Mouse (Mus musculus) midbrain, embryonic 13.5 days (tissue): ENCODE results near the gene Rab7b. TPM values are rescaled to one million over a fixed set of nuclear protein-coding genes. Genes with fewer than 3 reads are reported as not detected.
A peak's percentile ranks its signal among the peaks of the same experiment; 100 is the strongest.

Experiments used
- ATAC-seq: fragments of 200-750 bp; cut with Nextera tagmentation; 2 replicates; pipeline ENCODE4 v1.8.0; 2017; ENCODE audit warnings: mild to moderate bottlenecking, moderate TSS enrichment, moderate library complexity
- H3K27ac ChIP-seq: fragments of 300-500 bp; sonication (generic); 2 replicates; pipeline ENCODE4 v1.5.1; 2015; ENCODE audit warnings: inconsistent platforms, mild to moderate bottlenecking, moderate library complexity
- H3K27me3 ChIP-seq: fragments of 300-500 bp; sonication (generic); 2 replicates; pipeline ENCODE4 v1.6.1; 2015; ENCODE audit warnings: mild to moderate bottlenecking, inconsistent platforms
- H3K36me3 ChIP-seq: fragments of 300-500 bp; sonication (generic); 2 replicates; pipeline ENCODE4 v1.6.1; 2015; ENCODE audit warnings: mild to moderate bottlenecking, inconsistent platforms
- H3K4me1 ChIP-seq: fragments of 300-500 bp; sonication (generic); replicated peaks from 2 replicates; pipeline ENCODE4 v1.6.1; 2015; ENCODE audit warnings: inconsistent platforms
- H3K4me2 ChIP-seq: fragments of 300-500 bp; sonication (generic); replicated peaks from 2 replicates; pipeline ENCODE4 v1.6.1; 2015; ENCODE audit warnings: moderate library complexity, mild to moderate bottlenecking, inconsistent platforms
- H3K4me3 ChIP-seq: fragments of 300-500 bp; sonication (generic); replicated peaks from 2 replicates; pipeline ENCODE4 v1.5.1; 2015; ENCODE audit warnings: mild to moderate bottlenecking, inconsistent platforms
- H3K9ac ChIP-seq: fragments of 300-500 bp; sonication (generic); replicated peaks from 2 replicates; pipeline ENCODE4 v1.6.1; 2015; ENCODE audit warnings: mild to moderate bottlenecking, inconsistent platforms
- H3K9me3 ChIP-seq: fragments of 300-500 bp; sonication (generic); 2 replicates; pipeline ENCODE4 v1.6.1; 2016; ENCODE audit warnings: mild to moderate bottlenecking, inconsistent platforms
- WGBS: fragments of 180-500 bp; shearing (Covaris S2); methylation state at CpG from one replicate; pipeline ENCODE4 v1.1.7; 2015; 5-methylcytosine and 5-hydroxymethylcytosine counted together
- polyA plus RNA-seq: library from polyadenylated mRNA; unstranded; fragments of >200 nt; fragmentation: Nextera tagmentation; extraction: Ambion mirVana; gene quantifications from 2 replicates; pipeline ENCODE4 v1.2.1, GENCODE M21; 2015

Gene Rab7b
- polyA plus RNA-seq, 1 experiment from 2014 or later, result 1.1 TPM

DNA sequence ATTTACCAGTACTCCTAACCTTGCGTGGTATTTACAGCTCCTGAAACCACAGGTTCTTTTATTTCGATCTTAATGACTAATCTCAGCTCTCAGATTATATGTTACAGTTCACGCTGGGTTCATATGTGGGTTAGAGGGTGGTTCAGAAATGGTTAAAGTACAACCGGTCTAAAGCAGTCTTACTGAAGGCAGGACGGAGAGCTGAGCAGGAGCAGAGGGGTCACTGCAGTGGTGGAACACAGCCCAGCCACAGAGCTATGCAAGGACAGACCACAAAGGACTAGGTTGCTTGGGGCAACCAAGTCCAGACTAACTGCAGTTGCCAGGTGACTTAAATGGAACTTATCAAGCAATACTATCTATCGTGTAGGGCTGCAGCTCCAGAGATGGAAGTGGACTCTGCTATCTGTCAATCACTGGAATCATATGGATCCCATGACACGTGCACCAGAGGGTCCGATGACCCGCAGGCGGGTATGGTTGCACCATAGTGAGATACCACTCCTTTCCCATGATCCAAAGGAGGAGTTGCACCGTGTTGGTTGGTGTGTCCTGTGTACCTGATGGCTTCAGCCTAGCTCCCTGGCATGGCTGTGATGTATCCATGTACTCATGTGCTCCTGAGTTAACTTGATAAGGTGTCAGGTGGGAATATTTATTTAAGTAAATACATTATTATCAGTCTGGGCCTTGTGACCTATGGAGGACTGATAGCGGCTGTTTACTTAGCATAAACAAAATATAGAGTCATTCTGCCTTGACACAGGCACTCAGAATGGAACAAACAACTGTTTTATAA lies 42.3 kb downstream of the Rab7b start:
- 86% methylated on average over 12 of the region's 12 CpGs for WGBS
- Histone ChIP-seq H3K4me3 (no peak overlapping the region), H3K9me3 (no peaks in the 10 kb centered on the region), H3K36me3 (no peaks in the 10 kb centered on the region), H3K27me3 (no peaks in the 10 kb centered on the region), H3K27ac (no peak overlapping the region), H3K9ac (no peak overlapping the region), H3K4me2 (no peak overlapping the region), H3K4me1 (no peaks in the 10 kb centered on the region)
- no peak for ATAC-seq

DNA sequence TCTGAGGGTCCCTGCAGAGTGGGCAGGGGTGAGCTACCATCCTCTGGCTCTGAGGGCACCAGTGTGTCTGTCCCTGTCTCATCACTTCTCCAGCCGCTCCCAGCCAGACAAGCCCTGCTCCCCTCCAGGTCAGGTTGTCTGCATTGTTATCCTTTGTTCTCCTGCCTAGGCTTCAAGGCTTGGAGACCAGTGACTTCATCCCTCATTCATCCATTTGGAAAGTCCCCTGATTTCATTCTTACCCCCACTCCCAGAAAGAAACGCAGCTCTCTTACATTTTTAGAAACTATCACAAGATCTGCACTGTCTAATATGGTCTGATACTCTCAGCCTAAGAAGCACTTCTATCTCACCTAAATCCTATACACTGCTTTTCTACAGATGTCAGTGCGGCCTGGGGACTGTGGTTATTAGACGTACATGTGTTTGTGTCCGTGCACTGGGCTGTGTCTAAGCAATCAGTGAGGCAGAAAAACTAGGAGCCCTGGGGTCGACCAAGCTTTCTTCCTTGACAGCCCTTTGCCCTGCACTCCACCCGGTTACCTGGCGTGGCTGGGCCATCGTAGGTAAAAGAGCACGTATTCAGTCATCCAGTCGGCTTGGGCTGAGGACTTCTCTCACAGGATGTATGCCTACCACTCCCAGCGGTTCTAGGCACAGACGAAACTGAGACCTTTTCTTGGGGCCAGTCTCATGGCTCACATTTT lies 45.1 kb downstream of the Rab7b start:
- Histone ChIP-seq H3K27me3 (no peaks in the 10 kb centered on the region), H3K27ac (no peak overlapping the region), H3K4me1 (no peaks in the 10 kb centered on the region), H3K4me3 (no peak overlapping the region), H3K36me3 (no peaks in the 10 kb centered on the region), H3K4me2 (no peak overlapping the region), H3K9ac (no peak overlapping the region), H3K9me3 (no peaks in the 10 kb centered on the region)
- ATAC-seq, result no peak
- WGBS, result 39% methylated on average over 13 of the region's 13 CpGs

DNA sequence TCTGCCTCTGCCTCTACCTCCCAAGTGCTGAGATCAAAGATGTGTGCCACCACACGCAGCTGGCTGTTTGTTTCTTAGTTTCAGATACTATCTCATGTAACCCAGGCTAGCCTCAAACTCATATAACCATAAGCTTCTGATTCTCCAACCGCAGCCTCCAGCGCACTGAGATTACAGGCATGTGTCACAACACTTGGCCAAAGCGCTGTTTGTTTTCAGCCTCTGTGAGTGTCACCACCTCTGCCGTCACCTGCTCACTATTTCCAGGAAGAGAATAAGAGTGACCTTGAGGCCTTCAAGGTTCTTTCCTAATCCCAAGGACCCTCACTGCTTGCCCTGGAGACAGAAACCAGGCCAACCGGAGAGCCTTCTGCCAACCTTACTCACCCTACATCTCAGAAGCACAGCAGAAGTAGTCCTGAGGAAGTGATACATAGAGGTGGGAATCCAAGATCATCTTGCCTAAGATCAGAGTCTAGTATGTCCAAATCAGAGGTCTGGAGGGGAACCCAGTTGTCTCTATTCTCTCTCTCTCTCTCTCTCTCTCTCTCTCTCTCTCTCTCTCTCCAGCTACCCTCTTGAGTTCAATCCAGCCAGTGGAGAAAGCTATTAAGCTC lies 46.3 kb downstream of the Rab7b start:
- H3K9me3 ChIP-seq, result no peaks in the 10 kb centered on the region

DNA sequence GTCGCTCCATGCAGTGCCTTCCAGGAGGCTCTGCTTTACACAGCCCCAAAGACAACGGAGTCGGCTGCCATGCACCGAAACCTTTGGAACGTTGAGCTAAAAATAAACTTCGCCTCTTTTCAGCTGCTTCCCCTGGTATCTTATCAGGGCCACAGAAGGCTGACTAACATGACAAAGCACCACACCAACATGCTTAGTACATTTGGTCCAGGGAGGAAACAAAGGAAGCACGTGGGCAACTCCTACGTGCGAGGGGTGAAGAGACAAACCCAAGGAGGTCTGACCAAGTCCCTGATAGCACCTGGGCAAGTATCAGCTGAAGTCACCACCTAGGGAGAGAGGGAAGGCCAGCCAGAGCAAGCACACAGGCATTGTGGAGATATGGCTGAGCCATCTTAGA lies 48.0 kb downstream of the Rab7b start:
- Histone ChIP-seq H3K4me1 (no peaks in the 10 kb centered on the region), H3K4me2 (no peak overlapping the region), H3K9ac (no peak overlapping the region), H3K36me3 (no peaks in the 10 kb centered on the region), H3K27me3 (no peaks in the 10 kb centered on the region), H3K9me3 (no peaks in the 10 kb centered on the region), H3K27ac (no peak overlapping the region), H3K4me3 (no peak overlapping the region)
- 92% methylated on average over 9 of the region's 9 CpGs for WGBS
- ATAC-seq, result no peak

More for the DNA sequence above, 46.3 kb downstream of the Rab7b start:
- no peak for ATAC-seq
- H3K9ac ChIP-seq, result no peak overlapping the region
- H3K4me1 ChIP-seq, result no peaks in the 10 kb centered on the region
- no peak overlapping the region for H3K27ac ChIP-seq
- no peak overlapping the region for H3K4me2 ChIP-seq
- 96% methylated on average over 6 of the region's 6 CpGs for WGBS
- no peaks in the 10 kb centered on the region for H3K27me3 ChIP-seq
- H3K4me3 ChIP-seq, result no peak overlapping the region
- H3K36me3 ChIP-seq, result no peaks in the 10 kb centered on the region

DNA sequence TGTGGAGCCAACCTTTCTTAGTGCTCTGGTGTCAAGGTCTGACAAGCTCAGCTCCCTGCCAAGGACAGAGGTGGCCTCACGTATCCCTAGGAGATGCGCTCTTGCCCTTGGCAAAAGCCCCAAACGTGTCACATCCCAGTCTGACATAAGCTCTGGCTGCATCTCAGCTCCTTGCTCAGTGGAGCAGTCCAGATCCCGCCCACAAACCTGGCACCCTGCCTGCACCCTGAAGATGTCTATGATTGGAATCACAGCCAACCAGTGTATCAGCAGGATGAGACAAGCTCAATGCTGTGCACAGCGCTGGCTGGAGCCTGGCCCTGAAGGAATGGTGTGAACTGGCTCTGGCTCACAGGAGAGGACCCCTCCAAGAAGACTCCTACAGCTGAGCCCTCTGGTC lies 48.8 kb downstream of the Rab7b start:
- no peaks in the 10 kb centered on the region for H3K36me3 ChIP-seq
- no peaks in the 10 kb centered on the region for H3K27me3 ChIP-seq
- ATAC-seq, result 0 out of 2 replicates have a peak, but pooled peaks have one; percentile 50
- WGBS, result 77% methylated on average over 5 of the region's 5 CpGs
- H3K9me3 ChIP-seq, result no peaks in the 10 kb centered on the region
- H3K4me3 ChIP-seq, result no peak overlapping the region
- no peak overlapping the region for H3K9ac ChIP-seq
- H3K4me2 ChIP-seq, result no peak overlapping the region
- no peak overlapping the region for H3K27ac ChIP-seq
- H3K4me1 ChIP-seq, result no peaks in the 10 kb centered on the region

DNA sequence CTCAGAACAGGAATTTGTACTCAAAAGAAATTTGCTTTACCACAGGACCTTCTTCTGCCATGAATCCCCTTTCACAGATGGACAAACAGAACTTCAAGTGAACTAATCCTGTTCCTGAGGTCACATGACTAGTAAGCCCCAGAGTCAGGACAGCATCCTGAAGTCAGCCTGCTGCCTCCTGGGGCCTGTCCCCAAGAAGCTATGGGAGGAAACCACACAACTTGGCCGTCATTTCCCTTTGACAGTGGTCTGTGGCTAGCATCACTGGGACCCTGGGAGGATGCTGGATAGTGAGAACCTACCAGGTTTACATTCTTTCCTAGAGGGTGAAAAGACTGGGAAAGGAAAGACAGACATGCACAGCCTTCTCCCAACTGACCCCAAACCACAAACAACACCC lies 50.3 kb downstream of the Rab7b start:
- Histone ChIP-seq H3K9me3 (no peaks in the 10 kb centered on the region), H3K4me2 (no peak overlapping the region), H3K4me3 (no peak overlapping the region), H3K9ac (no peak overlapping the region), H3K36me3 (no peaks in the 10 kb centered on the region), H3K4me1 (no peaks in the 10 kb centered on the region), H3K27me3 (no peaks in the 10 kb centered on the region), H3K27ac (no peak overlapping the region)
- ATAC-seq, result no peak
- 92% methylated on average over 1 of the region's 1 CpGs for WGBS

DNA sequence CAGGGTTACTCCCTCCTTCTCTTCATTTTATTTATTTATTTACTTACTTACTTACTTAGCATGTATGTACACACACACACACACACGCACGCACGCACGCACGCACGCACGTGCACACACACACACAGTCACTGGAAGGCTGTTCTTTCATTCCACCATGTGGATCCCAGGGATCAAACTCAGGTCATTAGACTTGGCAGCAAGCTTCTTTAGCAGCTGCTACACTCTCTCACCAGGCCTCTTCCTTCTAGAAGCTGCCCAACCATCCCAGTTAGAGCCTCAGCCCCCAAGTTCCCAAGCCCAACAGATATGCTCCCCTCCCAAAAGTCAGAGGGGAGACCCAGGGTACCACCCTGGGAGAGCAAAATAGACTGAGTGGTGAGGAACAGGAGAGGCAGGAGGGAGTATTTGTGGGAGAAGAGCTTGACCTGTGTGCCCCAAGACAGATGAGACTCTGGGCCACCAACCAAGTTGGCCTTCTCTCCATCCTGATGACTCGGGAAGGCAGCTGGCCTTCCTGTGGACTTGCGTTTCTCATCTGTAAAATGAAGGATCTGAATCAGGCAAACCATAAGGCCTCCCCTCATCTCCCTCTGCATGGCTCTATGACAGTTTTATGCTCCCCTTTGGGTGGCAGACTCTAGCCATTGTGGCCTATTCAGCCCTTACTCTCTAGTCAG lies 51.1 kb downstream of the Rab7b start:
- 94% methylated on average over 9 of the region's 9 CpGs for WGBS

DNA sequence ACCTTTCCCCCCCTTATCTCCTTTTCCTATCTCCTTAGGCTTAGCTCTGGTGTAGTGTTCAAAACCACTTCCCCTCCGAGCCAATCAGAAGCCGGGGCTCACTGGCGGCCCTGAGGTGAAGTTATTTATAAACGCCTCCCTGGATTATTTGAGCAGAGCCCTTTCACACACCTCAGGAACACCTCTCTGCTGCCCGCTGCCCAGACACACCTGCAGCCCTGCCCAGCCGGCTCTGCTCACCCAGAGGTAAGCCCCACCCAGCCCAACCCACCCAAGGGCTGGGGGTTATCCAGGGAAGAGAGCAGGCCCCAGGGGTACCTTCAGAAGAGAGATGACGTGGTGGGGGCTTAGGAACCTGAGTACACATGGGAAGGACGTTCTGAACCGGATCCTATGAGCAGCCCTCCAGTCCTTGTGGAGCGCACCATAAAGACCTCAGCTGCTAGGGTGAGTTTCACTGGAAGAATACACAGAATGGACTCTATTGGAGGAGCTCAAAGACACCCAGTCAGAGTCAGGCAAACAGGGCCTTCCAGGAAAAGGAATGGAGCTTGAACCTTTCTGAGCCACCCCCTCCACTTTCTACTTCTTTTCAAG lies 55.5 kb downstream of the Rab7b start, which contains the start of gene Slc26a9:
Gene Slc26a9 (plus strand): TSS at position 155 of the 597 bp plus-strand sequence.
- H3K27ac ChIP-seq, result no peak within 1 kb of the TSS
- H3K9ac ChIP-seq, result no peak within 1 kb of the TSS
- no peaks in the 10 kb centered on the region for H3K36me3 ChIP-seq
- H3K9me3 ChIP-seq, result no peaks in the 10 kb centered on the region
- 71% methylated on average over 10 of the region's 10 CpGs for WGBS
- H3K4me1 ChIP-seq, result no peaks in the 10 kb centered on the region
- no peak within 1 kb of the TSS for H3K4me2 ChIP-seq
- no peak for ATAC-seq
- H3K4me3 ChIP-seq, result no peak within 1 kb of the TSS
- 0 out of 2 replicates have a peak, but pooled peaks cover 3% of the 10 kb centered on the region for H3K27me3 ChIP-seq

More for the DNA sequence above, 51.1 kb downstream of the Rab7b start:
- H3K9ac ChIP-seq, result no peak overlapping the region
- H3K27me3 ChIP-seq, result no peaks in the 10 kb centered on the region
- H3K36me3 ChIP-seq, result no peaks in the 10 kb centered on the region
- H3K4me2 ChIP-seq, result no peak overlapping the region
- ATAC-seq, result no peak
- H3K27ac ChIP-seq, result no peak overlapping the region
- no peak overlapping the region for H3K4me3 ChIP-seq
- no peaks in the 10 kb centered on the region for H3K4me1 ChIP-seq
- H3K9me3 ChIP-seq, result no peaks in the 10 kb centered on the region

DNA sequence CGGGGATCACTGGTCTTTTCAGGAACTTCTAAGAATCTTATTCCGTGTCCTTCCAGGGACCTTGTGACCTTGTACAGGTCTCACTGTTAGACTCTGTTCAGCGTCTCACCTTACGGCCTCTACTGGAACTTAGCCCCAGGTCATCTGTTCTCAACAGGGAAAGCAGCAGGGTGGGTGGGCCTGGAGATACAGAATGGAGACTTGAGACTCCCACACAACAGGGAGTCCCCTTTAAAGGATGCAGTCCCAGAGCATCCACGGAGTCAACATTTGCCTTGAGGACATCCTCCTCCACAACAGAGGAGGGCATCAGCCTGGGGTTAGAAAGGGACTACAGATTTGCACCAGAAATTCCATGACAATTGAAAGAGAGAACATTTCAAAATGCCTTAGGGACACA lies 56.9 kb downstream of the Rab7b start:
- no peak overlapping the region for H3K4me2 ChIP-seq
- 71% methylated on average over 5 of the region's 5 CpGs for WGBS
- H3K9ac ChIP-seq, result no peak overlapping the region
- H3K27me3 ChIP-seq, result 0 out of 2 replicates have a peak, but pooled peaks cover 3% of the 10 kb centered on the region
- H3K4me3 ChIP-seq, result no peak overlapping the region
- no peaks in the 10 kb centered on the region for H3K4me1 ChIP-seq
- H3K36me3 ChIP-seq, result no peaks in the 10 kb centered on the region
- H3K9me3 ChIP-seq, result no peaks in the 10 kb centered on the region
- ATAC-seq, result no peak
- no peak overlapping the region for H3K27ac ChIP-seq

DNA sequence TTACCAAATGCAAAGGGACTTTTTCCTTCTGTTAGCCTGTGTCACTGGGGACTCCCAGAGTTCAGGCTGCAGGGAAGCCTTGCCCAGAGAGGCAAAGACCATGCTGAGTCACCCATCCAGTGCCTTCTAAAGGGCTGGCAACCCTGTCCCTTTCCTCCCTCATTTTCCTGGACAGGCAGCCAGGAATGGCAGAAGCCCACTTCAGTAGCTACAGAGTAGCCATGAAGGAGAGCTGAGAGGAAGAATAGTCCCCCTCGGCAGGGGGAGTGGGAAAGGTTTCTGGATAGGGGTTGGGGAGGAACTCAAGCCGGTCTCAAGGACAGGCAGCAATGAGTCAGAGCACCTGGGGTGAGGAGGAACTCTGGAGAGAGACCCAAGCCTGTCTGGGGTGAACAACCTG lies 59.3 kb downstream of the Rab7b start:
- no peaks in the 10 kb centered on the region for H3K9me3 ChIP-seq
- H3K27ac ChIP-seq, result no peak overlapping the region
- no peak for ATAC-seq
- no peak overlapping the region for H3K4me2 ChIP-seq
- no peak overlapping the region for H3K4me3 ChIP-seq
- H3K36me3 ChIP-seq, result no peaks in the 10 kb centered on the region
- H3K27me3 ChIP-seq, result 0 out of 2 replicates have a peak, but pooled peaks cover 3% of the 10 kb centered on the region
- WGBS, result 62% methylated on average over 2 of the region's 2 CpGs
- no peaks in the 10 kb centered on the region; the same call in 1 of the 2 replicates for H3K4me1 ChIP-seq
- H3K9ac ChIP-seq, result no peak overlapping the region

DNA sequence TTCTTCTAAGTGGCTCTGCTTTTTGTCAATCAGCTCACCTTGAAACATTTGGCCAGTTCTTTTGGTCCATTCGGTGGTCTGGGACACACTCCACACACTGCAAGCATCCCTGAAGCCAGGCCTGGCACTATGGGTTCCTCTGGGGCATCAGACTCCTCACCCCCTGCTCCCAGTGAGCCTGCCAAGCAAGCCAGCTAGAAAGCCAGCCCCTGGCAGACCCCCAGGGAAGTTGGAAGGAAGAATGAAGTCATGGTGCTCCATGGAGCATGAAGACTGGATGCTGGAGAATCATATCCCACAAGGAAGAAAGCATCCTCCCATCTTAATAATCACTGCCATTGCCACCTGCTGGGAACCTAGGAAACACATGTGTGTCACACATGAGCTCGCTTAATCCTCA lies 60.1 kb downstream of the Rab7b start:
- H3K4me2 ChIP-seq, result no peak overlapping the region
- H3K9ac ChIP-seq, result no peak overlapping the region
- no peaks in the 10 kb centered on the region for H3K9me3 ChIP-seq
- ATAC-seq, result no peak
- no peaks in the 10 kb centered on the region; the same call in 1 of the 2 replicates for H3K4me1 ChIP-seq
- no peak overlapping the region for H3K27ac ChIP-seq
- H3K27me3 ChIP-seq, result 0 out of 2 replicates have a peak, but pooled peaks cover 3% of the 10 kb centered on the region
- WGBS, result 79% methylated on average over 2 of the region's 2 CpGs
- H3K36me3 ChIP-seq, result no peaks in the 10 kb centered on the region
- H3K4me3 ChIP-seq, result no peak overlapping the region
